Mouse (Mus musculus) cerebellum, adult 2 months (tissue): Measurements from ENCODE around the gene Rbm28.

Experiments
- CTCF ChIP-seq: fragments of 200-500 bp; IDR thresholded peaks from 2 replicates; pipeline ENCODE4 v1.5.1; 2011; ENCODE audit warnings: low read depth, mild to moderate bottlenecking, control low read depth, low read length, moderate library complexity, borderline replicate concordance; ENCODE audit not compliant: insufficient read depth
- POLR2A ChIP-seq: fragments of 200-500 bp; IDR thresholded peaks from 2 replicates; pipeline ENCODE4 v1.6.1; 2011; ENCODE audit warnings: low read length, control low read depth, borderline replicate concordance; ENCODE audit not compliant: insufficient read depth

- TF ChIP-seq CTCF (no peak), POLR2A (no peak)
Observed at GRCm38 (mm10) chr6:29117417-29118104, 47.2 kb downstream of the Rbm28 start.
